Mouse (Mus musculus) embryo, embryonic 10.5 days (tissue): ENCODE measurements at regions not wholly inside any gene's neighbourhood (a gene's known extent, or its start where the extent isn't known, plus 50 kb on each side); places are given as distances from the start of the nearest gene placed in this dataset.
A peak's percentile ranks its signal among the peaks of the same experiment; 100 is the strongest.

Experiments used
- DNase-seq: peaks from one replicate; pipeline ENCODE4 v3.0.0-alpha.2; 2015; ENCODE audit warnings: low spot score

GRCm38 (mm10) chr6:100096393-100097125, 190.7 kb downstream of the Rybp start:
- no peak for DNase-seq

DNA sequence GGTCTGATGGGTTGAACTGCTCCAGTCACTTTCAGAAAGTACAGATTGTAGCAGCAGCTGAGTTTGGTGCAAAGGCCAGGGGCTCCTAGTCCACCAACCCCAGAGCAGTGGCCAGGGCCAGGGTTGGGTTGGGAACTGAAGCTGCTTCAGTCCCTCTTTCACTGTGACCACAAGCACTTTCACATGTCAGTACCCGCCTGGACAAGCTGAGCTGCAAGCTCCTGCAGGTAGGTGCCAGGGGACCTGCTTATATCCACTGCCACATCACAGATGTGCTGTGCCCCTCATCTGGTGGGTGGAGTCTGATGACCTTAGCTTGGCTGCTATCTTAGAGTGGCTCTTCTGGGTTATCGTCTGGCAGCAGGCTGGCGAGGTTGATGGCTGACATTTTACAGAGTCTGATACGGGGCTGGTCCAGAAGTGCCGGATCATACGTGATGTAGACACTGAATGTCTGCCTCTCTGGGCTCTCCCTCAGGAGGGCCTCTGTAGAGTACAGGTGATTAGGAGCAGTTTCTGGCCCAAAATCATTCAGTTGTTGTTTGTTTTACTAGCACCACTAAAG, 192.6 kb downstream of the Rybp start:
- DNase-seq, result no peak

- peak; percentile 17 for DNase-seq
These were observed 194.4 kb downstream of the Rybp start for GRCm38 (mm10) chr6:100092870-100093269.

- DNase-seq, result no peak
These were observed 195.5 kb downstream of the Rybp start for GRCm38 (mm10) chr6:100091815-100092214.

- no peak for DNase-seq
These were observed 198.7 kb downstream of the Rybp start for GRCm38 (mm10) chr6:100088576-100088975.

- DNase-seq, result no peak
These were observed 200.5 kb downstream of the Rybp start for GRCm38 (mm10) chr6:100086807-100087206.

DNA sequence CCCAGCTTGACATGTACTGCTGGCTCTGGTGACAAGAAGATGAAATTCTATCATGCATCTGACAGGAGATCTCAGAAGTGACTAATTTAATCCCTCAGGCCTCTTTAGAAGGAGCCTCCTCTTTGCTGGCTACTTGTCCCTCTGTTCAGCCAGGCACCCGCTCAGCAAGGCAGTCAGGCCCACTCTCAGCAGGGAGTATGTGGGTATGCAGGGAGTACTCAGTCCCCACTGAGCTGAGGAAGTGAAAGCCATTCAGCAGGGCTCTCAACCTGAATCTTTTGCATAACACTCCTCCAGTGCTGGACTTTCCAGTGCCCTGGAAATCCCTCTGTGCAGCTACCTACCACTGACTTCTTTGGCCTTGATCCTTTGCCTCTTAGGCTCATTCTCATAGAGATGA, 201.3 kb downstream of the Rybp start:
- no peak for DNase-seq

- DNase-seq, result no peak
These were observed 203.3 kb downstream of the Rybp start for GRCm38 (mm10) chr6:100083868-100084477.

GRCm38 (mm10) chr6:100083127-100083526, 204.2 kb downstream of the Rybp start:
- no peak for DNase-seq

DNA sequence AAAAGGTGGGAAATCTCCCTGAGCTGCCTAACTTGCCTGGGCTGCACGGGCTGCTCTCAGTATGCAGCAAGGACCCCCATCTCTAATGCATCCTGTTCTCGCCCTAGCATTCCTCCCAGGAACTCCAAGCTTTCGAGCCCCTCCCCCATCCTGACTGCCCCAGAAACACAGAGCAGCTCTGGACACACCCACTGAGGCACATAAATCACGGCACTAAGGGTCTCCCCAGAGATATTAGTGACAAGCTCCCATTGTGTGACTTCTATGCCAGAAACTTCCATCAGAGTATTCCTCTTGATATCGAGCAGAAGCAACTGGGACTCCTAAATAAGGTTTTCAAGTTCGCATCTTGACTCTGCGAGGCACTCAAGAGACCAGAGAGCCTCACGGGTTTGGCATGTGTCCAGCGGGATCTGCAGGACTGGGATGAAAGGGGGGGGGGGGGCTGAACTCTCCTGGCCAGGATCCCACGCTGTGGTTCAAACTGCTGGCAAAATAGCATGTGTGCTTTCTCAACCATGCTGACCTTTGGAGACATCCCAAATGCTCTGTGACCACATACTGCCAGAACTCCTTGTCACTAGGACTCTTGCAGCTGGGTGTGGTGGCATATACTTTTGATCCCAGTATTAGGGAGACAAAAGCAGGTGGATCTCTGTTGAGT, 212.5 kb downstream of the Rybp start:
- DNase-seq, result peak; percentile 75

DNA sequence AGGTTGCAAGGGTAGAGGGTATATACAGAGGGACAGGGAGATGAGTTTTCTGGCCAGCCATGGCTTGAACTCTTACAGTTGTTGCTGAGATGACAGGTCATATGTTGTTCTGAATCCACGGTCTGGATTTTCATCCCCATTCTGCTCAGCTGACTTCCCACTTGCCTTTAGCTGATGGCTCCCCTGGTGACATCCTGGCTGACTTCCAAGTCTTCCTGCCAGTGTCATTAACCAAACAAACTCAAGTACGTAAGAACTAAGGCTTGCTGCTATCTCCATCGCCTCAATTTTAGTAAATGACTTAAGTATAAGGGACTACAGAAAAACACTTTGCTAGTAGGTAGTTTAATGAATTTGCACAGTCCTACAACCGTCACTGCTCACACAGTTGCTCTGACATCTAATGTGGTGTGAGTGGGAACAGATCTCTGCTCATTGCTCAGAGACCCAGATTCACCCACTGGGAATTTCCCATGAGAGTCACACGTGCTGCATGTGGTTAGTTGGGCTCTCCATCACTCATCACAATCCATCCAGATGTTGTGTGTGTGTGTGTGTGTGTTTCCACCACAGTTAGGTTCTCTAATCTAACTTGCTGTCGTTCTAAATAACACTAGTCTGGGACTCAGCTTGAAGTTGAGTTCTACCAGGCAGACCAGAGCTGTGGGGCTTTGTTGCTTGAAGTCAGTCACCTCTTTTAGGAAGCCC, 214.9 kb downstream of the Rybp start:
- DNase-seq, result no peak

DNA sequence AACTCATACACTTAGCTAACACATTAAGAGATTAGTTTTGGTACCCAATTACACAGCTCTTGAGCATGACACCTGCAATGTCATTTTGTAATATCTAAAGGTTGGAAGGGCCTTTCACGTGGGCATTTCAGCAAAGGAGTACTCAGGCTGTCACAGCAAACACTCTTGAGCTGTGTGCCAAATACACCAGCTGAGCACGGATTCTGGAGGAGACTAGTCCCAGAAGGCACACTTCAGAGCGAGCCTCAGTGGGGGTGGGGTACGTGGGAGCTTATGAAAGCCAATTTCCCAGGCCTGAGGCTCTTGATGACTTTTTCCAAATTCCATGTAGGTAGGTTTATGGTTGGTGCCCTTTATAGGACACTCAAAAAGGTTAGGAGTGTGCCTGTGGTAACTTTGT, 218.1 kb downstream of the Rybp start:
- no peak for DNase-seq

DNA sequence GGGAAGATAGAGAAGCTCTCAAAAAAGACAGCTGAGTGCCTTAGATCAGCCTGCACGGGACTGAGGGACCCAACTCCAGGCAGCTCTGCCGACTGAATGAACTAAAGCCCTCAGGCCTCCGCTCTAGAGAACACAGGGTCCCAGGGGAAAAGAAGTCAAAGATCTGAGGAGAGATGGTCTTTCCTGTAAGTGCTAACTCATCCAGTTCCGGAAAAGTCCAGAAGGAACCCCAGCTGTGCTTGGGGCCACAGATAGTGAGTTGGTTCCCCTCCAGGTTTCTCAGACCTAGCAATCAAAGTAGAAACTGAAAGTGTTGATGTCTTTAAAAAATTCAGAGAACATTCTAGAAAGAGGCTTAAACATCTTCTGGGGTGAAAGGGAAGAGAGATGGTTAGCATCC, 220.0 kb downstream of the Rybp start:
- DNase-seq, result no peak

DNA sequence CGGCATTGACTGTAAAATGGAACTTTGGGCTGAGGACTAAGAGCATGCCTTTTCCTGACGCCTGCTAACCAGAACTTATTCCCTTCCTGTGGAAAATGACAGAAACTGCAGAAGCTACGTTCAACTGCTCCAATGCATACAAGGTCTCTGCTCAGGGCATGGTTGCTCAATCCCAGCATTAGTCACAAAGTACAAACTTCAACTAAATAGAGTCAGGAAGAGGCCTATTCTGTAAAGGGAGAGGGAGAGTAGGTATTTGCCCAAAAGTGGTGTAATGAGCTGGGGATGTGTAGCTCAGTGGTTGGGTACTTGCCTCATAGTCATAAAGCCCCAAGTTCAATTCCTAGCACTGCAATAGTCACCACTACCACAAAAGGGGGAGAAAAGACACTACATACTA, 221.7 kb downstream of the Rybp start:
- DNase-seq, result no peak

- DNase-seq, result no peak
These were observed 224.3 kb downstream of the Rybp start for GRCm38 (mm10) chr6:100062961-100063360.

GRCm38 (mm10) chr6:100059803-100060202, 227.5 kb downstream of the Rybp start:
- no peak for DNase-seq

DNA sequence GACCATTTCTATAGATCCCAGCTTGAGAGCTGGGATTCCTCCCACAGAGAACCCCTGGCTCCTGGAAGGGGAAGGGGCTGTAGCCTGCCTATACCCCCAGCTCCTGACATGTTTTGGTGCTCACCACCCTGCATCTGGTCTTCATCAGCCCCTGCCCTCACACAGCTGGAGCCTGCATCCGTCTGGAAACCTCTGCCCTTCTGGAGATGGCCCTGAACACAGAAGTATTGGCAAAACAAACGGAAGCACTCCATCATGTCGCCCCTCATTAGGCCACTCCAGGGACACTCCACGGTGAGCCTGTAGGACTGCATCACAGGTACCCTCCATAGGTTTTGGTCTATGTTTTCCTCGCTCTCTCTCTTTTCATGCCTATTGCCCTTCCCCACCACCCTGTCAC, 231.3 kb downstream of the Rybp start:
- DNase-seq, result peak; percentile 56

DNA sequence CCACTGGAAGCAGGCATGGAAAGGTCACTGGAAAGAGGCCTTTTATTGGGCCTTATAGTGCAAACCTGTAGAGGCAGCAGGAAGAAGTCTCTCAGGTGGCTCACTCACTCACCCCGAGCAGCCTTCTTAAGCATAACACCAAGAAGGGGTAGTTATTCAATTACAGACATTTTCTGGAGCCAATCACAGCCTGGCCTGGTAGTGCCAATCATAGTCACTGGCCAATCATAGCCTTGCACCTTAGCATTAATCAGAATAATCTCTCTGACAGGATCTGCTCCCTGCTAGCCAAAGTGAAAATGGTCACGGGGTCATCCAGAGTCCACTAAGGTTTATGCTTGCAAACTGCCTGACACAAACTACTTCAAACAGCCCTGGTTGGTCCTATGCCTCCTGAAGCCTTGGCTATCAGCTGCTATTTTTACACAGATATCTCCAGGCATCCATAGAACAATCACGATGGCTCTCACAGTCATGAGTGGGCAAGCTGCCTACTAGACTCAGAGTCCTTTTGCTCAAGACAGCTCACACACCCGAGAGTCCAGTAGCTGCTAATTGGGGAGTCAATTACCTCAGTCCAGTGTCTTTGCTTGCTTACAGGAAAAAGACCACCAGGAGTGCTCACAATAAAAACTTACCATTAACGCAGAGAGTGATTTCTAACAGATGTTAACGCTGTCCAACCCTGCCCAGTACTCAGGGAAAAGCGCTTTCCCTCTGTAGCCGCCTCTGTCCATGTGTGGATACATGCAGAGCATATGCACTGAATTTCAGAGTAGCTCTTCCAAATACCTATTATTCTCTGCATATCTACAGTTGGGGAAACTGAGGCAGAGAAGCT, 234.1 kb downstream of the Rybp start:
- DNase-seq, result peak; percentile 53

GRCm38 (mm10) chr6:100052406-100052805, 234.9 kb downstream of the Rybp start:
- no peak for DNase-seq

DNA sequence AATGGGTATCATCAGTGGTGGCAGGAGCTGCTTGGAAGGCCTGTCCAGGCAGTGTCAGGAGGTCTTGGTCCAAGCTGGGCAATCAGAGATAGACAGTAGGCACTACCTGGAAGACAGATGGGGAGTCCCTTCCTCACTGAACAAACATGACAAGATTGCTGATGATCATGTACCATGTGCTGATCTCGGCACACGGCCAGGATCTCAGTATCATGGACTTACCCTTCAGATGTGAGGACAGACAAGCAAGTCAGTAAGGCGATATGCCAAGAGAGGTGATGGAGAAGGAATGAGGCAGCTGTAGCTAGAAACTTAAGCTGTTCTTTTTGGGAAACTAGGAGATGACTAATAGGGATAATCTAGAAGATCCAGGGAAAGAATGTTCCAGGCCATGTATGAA, 238.2 kb downstream of the Rybp start:
- DNase-seq, result no peak

GRCm38 (mm10) chr6:100046186-100046990, 240.9 kb downstream of the Rybp start:
- DNase-seq, result peak; percentile 83
